Mouse (Mus musculus): ENCODE results near the gene Rad9b.

DNA sequence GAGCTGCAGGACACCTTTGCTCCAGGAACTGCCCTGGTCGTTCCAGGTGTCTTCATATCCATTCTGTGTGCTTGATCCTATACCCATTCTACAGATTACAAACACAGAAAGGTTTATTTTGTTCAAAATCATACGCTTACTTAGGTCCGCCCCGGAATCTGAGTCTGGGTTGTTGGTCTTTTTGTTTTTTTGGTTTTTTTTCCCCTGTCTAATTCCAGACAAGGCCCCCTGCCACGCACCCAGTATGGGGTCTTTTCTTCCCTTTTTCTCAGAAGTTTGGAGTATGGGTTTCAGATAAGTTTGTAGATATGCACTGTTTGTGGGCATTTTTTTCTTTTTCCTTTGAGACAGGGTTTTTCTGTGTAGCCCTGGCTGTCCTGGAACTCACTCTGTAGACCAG, 18.8 kb upstream of the Rad9b start:
- TF ChIP-seq POLR2A (IDR thresholded peaks at IDR 0.05; ENCODE audit: borderline replicate concordance, extremely low read depth, low read depth, low read length) (no peak), CTCF (IDR thresholded peaks at IDR 0.05; ENCODE audit: insufficient read depth, low read length) (no peak)
